Mouse (Mus musculus): ENCODE data around the gene Tmem199.
A peak's percentile ranks its signal among the peaks of the same experiment; 100 is the strongest.

Gene Tmem199

DNA sequence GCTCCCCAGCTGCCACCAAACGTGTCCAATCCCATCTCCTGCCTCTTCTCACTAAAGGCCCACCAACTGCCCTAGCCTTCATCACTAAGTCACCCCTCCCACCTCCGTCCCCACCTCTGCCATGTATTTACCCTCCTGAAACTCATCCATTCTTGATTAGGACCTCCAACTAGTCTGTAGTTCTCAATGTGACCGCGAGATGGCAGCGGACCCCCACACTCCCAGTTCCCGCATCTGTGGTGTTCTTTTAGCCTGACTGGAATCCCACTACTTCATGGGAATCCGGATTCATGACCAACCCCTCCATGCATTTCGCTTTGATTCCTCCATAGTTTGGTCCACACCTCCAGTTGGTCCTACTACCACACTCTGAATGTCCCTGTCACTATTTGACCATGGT is 23.8 kb downstream of the Tmem199 start:
- peak; percentile 52 to 74 for DNase-seq (ENCODE audit: low read depth in 2 of 2, low spot score in 2 of 2)

DNA sequence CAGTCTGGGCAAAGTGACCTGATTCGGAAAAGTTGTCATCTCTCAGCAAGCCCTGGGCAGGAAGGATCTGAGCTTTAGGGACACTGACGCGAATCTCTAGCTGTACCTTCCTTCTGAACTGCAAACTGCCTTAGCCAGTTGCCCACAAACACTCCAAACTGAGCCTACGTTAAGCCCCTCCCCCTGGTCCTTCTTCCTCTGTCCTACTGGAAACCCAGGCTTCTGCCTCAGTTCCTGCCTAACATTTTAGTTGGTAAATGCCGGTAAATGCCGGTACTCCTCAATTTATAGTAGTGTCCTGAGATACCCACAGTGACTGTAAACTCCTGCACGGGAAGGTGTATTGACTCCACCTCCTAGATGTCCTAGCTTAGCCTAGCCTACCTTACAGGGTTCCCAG is 28.3 kb downstream of the Tmem199 start:
- no peak for DNase-seq (ENCODE audit: low read depth in 2 of 2, low spot score in 2 of 2)

DNA sequence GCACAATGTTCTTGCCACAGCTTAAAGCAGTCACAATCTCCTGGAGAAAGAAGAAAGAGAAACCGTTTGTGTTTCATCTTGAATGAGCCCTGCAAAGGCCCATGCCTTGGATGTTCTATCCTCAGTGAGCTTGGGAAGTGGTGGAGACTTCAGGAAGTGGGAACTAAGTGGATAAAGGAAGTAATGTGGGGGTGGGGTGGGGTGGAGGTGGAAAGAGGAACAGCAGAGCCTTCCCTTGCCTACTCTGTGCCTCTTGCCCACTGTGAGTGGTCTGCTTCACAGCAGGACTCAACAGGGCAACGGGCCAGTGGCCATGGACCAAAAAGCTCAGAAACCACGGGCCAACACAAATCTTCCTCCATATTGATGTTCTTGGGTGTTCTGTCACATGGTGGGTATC is 36.7 kb downstream of the Tmem199 start:
- no peak for DNase-seq (ENCODE audit: low read depth in 2 of 2, low spot score in 2 of 2)

DNA sequence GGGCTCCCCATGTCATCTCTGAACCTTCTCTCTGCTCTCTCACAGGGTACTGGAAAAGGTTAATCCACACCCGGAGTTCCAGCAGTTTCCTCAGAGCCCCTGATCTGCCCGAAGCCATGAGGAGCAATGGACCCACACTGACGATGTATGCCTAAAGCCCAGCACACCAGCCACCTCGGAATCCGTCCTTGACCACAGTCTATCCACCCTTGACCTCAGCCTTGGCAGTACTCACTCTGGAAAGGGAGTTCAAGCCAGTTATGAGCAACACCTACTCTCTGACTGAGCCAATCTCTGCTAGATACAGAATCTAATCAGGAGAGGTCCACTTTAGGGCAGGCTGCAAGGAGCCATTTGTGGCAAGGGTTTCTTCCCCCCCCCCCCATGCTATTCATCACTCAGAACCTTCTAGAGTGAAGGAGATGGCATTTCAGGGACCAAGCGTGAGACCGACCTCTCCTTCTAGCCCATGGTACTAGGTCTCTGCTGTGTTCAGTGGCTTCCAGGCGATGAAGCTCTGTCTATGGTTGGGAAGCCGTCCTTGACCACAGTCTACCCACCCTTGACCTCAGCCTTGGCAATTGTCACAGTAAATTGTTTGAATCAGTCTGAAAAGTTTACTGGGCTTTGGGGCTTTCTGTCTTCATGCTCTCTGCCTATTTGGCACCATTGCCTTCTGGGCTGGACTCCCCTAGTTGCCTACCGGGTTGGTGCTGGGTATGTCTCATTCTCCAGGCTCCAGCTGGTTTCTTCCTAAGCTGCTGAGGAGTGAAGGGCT is 40.5 kb downstream of the Tmem199 start:
- DNase-seq (ENCODE audit: low read depth in 2 of 2, low spot score in 2 of 2), result no peak

DNA sequence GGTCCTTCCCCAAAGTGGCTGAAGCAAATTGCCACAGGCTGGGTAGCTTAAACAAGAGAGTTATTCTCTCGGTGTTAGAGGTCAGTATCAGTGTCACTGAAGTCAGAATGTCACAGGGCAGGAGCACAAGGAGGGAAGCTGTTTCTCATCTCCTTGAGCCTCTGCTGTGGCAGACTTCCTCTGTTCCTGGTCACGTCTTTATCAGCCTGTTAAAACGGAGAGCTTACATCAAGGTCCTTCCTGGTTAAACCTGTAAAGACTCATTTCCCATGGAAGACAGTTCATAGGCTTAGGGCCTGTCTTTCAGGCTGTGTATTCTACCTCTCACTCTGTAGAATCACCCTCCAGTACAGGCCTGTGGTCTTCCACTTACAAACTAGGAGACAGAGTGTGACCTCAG is 44.0 kb downstream of the Tmem199 start:
- no peak for DNase-seq (ENCODE audit: low read depth in 2 of 2, low spot score in 2 of 2)

DNA sequence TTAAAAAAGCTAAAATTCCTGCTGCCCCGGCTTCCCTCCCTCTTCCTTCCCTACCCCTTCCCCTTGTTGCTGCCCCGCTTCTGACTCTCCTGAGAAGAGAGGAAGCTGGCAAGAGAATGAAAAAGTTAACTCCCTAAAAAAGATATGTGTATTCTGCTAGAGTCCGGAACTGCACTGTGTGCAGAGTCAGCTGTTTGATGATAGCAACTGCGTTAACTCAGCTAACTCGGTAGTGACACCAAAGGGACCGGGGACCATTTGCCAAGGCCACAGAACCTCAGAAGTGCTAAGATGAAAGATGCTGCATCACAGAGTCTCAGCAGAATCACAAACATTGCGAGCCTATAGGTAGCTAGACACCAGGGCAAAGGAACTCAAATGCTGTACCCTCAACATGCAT is 44.5 kb downstream of the Tmem199 start:
- no peak for DNase-seq (ENCODE audit: low read depth in 2 of 2, low spot score in 2 of 2)

DNA sequence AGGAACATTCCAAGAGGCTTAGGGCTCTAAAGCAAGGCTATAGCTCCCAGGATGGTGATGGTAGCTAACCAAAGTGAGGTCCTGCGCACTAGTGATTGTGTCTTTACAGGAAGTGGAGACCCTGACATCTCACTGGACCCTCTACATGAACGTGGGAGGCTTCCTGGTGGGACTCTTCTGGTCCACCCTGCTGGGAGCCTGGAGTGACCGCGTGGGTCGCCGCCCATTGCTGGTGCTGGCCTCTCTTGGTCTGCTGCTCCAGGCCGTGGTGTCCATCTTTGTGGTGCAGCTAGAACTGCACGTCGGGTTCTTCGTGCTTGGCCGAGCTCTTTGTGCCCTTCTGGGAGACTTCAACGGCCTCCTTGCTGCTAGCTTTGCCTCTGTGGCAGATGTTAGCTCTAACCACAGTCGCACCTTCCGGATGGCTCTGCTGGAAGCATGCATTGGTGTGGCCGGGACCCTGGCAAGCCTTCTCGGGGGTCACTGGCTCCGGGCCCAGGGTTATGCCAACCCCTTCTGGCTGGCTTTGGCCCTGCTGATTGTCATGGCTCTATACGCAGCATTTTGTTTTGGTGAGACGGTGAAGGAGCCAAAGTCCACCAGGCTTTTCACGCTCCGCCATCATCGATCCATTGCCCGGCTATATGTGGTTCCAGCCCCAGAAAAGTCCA is 45.6 kb downstream of the Tmem199 start:
- DNase-seq (ENCODE audit: low read depth in 2 of 2, low spot score in 2 of 2), result no peak

DNA sequence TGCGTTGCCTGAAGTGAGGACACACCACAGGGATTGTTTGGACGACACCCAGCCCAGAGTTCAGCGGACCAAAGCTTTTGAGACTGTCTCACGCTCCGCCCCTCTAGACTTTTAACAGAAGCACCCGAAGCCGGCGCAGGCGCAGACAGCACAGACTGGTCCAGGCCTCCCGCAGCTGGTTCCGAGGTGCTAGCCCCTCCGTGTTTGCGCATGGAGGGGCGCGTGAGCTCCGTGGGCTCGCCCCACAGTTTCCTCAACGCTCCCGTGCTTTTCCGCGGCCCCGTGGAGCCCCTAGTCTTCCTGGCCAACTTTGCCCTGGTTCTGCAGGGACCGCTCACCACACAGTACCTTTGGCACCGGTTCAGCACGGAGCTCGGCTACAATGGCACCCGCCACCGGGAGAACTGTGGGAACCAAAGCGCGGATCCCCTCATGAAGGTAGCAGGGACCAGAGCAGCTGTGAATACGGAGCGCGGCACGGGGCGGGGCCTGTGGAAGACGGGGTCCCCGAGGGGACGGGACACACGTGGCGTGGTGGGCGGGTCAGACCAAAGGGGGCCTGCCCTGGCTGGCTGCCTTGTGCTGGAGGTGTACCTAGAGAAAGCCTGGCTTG is 46.3 kb downstream of the Tmem199 start, which contains the start of gene Slc46a1:
Gene Slc46a1 (plus strand): TSS at position 130 of the 613 bp plus-strand sequence.
- DNase-seq (ENCODE audit: low read depth in 2 of 2, low spot score in 2 of 2), result peak; percentile 48 to 66

DNA sequence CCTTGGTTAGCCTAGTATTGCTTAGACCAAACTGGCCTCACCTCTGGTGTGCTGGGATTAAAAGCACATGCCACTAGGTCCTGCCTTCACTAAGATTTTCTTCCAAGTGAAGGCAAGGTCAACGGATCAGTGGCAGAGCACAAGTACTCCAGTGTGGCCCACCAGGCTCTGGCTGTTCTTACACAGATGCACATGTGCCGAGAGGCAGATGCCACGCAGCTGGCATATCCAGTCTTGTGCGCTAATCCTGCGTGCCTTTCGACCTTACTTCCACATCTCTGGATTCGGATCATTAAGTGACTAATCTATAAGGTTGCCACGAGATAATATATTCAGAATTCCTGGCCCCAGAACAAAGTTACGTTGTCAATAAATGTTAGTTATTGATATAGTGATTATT is 46.9 kb downstream of the Tmem199 start:
- no peak for DNase-seq (ENCODE audit: low read depth in 2 of 2, low spot score in 2 of 2)

DNA sequence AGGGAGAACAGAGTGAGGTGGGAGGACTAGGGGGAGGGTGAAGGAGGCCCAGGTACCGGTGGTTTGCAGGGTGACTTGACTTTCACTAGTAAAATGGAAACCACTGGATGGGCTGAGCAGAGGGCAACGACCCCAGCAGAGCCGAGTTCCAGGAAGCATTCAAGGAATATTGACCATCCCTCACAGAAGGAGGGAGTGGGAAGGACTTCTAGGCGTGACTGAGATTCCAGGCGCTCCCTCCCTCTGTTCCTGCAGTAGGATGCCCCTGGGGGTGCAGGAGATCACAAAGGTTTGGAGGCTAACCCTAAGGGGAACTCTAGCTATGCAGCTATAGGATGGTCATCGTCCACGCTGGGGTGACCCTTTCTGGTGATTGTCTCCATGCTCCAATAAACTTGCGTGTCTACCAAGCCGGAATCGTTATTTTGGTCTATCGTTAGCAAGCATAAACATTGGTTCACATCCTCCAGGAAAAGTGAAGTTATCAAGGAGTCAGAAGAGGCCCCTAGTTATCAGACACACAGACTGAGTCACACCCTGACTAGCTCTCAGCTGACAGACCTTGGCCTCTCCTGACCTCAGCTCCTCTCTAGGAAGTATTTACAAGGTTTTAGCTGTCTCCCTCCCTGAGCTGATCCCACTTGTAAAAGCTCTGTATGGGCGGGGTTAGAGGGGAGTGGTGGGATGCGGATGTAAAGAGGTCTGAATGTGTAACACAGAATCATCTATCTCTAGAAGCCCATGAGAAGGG is 48.5 kb downstream of the Tmem199 start:
- DNase-seq (ENCODE audit: low read depth in 2 of 2, low spot score in 2 of 2), result no peak

DNA sequence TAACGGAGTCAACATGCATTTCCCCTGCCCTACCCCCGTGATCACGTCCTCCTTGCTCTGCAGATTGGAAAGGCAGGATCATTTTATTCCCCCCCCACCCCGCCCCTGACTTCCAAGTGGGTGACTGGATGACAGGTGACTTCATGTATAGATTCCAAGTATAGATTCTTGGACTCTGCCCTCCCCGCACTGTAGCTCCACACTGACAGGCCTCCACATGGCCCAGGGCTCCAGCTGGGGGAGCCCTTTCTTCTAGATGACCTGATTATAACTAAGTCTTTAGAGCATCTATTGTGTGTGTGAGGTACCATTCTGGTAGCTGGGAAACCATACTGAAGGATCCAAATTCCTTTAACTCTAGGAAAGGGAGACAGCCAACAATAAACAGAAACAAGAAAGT is 49.3 kb downstream of the Tmem199 start:
- DNase-seq (ENCODE audit: low read depth in 2 of 2, low spot score in 2 of 2), result no peak

DNA sequence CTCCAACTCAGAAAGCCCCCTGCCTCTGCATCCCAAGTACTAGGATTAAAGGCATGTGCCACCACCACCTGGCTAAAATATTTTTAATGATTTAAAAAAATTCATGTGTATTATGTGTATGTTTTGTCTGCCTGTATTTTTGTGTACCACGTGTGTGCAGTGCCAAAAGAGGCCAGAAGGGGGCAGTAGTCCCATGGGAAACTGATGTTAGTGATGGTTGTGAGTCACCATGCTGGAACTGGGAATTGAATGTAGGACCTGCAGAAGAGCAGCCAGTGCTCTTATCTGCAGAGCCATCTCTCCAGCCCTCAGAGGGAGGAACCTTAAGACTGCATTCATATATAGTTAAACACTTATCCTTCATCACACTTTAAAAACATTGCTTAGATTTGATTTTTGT is 50.1 kb downstream of the Tmem199 start:
- peak in 1 of 2 experiments; percentile 14 for DNase-seq (ENCODE audit: low read depth in 2 of 2, low spot score in 2 of 2)

DNA sequence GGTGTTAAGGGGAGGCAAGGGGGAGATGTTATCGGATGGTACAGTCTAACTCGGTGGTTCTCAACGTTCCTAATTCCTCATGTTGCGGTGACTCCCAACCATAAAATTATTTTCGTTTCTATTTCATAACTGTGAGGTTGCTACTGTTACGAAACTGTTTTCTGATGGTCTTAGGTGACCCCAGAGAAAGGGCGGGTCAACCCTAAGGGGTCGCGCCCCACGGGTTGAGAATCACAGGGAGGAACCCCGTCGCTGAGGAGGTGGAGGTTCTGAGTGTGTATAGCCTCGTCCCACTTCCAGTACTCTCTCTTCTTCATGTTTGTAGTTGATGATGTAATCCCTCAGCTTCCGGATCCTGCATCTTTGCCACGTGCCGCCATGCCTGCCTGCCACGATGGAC is 53.2 kb downstream of the Tmem199 start:
- DNase-seq (ENCODE audit: low read depth in 2 of 2, low spot score in 2 of 2), result no peak
